Mouse (Mus musculus) megakaryocyte, embryonic 14.5 days (primary cell): ENCODE measurements around the gene Polr1a. TPM values are rescaled to one million over a fixed set of nuclear protein-coding genes. Genes with fewer than 3 reads are reported as not detected.

Source experiments
- H3K27me3 ChIP-seq: replicated peaks from 2 replicates; pipeline ENCODE3; 2012; ENCODE audit warnings: inconsistent platforms
- H3K36me3 ChIP-seq: replicated peaks from 2 replicates; pipeline ENCODE3; 2012; ENCODE audit warnings: low read length, inconsistent platforms, mixed read lengths
- H3K4me1 ChIP-seq: 2 replicates; pipeline ENCODE4 v1.6.1; 2012; ENCODE audit warnings: inconsistent platforms
- H3K4me3 ChIP-seq: replicated peaks from 2 replicates; pipeline ENCODE3; 2012; ENCODE audit warnings: moderate library complexity, mild to moderate bottlenecking, inconsistent platforms
- H3K9me3 ChIP-seq: 2 replicates; pipeline ENCODE4 v1.6.1; 2012; ENCODE audit warnings: inconsistent platforms
- FLI1 ChIP-seq: IDR thresholded peaks from 2 replicates; pipeline ENCODE4 v1.6.1; 2012; ENCODE audit warnings: low read length, inconsistent platforms, mixed read lengths
- GATA1 ChIP-seq: IDR thresholded peaks from 3 replicates; pipeline ENCODE4 v1.6.1; 2012; ENCODE audit warnings: mixed read lengths, low read length, inconsistent platforms, borderline replicate concordance
- polyA plus RNA-seq: library from polyadenylated mRNA; stranded (reverse); fragments of >175 nt; gene quantifications from 2 replicates; pipeline ENCODE4 v1.2.3, GENCODE M21; 2012; ENCODE audit warnings: low replicate concordance; ENCODE audit not compliant: insufficient read depth

The Polr1a gene
- polyA plus RNA-seq = 3.2 and 4.9 TPM in 2 replicates

DNA sequence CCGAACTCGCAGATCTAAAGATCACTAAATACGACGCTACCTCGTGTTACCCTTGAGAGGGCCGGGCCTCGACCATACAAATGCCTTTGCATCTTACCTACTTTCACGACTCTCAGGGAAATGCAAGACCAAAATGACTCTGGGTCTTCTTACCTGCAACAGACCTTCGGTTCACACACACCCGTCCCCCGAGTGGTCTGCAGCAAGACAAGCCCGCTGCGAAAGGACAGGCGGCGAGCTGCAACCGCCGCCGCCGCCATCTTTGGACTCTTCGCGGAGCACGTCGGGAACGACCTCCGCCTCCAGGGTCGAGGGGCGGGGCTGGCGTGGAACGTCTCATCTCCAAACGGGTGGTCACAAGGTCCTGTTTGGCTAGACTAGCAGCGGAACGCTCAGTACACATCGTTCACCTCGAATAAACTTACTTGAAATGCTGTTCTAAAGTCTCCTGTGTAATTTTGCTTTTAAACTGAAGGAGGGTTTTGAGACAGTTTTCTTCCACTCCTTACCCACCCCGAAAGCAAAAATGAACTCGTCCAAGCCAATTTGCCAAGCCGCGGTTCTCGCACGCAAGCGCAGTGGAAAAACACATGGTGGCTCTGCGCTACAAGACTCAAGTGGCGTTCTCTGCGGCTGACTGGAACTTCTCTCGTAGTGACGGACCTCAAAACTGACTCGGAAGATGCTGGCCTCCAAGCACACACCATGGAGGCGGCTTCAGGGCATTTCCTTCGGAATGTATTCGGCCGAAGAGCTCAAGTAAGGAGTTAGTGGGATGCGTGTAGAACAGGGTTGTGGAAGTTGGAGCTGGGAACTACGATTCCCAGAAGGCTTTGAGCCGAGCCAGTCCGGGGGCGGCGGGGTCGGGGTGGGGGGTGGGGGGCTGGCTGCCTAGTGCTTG, at the start of gene Polr1a, which contains the start of gene Ptcd3:
Gene Polr1a (plus strand): TSS at position 573 of the 901 bp plus-strand sequence.
Gene Ptcd3 (minus strand): TSS at position 270 of the 901 bp plus-strand sequence.
- H3K36me3 ChIP-seq = peaks cover 46% of the 10 kb centered on the region
- H3K27me3 ChIP-seq = no peaks in the 10 kb centered on the region
- H3K4me1 ChIP-seq = peaks cover 40% of the 10 kb centered on the region
- H3K4me3 ChIP-seq = peak within 1 kb of the TSS; percentile 97
- no peak for TF ChIP-seq FLI1
- TF ChIP-seq GATA1 = no peak
- H3K9me3 ChIP-seq = no peaks in the 10 kb centered on the region

DNA sequence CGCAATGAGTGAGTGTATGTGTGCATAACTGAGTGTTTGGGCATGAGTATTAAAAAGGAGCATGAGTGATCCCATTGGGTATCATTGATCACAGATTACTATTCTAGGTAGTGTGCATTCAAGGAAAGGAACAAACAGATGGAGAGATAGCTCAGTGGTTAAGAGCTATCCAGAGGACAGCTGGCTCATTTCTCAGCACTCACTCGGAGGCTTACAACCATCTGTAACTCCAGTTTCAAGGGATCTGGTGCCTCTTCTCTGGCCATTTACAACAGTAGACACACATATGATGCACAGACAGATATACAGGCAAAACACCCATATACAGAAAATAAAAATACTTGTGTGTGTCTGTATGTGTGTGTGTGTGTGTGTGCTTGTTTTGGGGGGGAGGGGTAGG, 41.1 kb upstream of the Polr1a start:
- Histone ChIP-seq H3K4me3 (no peak overlapping the region), H3K4me1 (peaks cover 20% of the 10 kb centered on the region), H3K27me3 (no peaks in the 10 kb centered on the region), H3K36me3 (peaks cover 89% of the 10 kb centered on the region), H3K9me3 (no peaks in the 10 kb centered on the region)
- no peak for TF ChIP-seq GATA1
- TF ChIP-seq FLI1 = no peak

DNA sequence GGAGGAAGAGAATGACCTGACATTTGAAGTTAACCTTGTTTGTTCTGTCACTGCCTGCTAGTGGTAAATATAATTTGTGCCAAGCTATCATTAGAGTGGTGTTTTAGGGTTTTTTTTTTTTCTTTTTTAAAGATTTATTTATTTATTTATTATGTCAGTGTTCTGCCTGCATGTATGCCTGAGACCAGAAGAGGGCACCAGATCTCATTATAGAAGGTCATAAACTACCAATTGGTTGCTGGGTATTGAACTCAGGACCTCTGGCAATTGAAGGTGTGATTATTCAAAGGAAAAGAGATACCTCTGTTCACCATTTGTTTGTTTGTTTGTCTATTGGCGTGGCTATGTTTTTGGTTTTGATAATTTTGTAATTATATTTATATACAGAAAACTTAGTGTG, 40.0 kb upstream of the Polr1a start:
- TF ChIP-seq GATA1 (no peak), FLI1 (no peak)
- no peaks in the 10 kb centered on the region for H3K27me3 ChIP-seq
- H3K4me3 ChIP-seq = no peak overlapping the region
- peaks cover 20% of the 10 kb centered on the region for H3K4me1 ChIP-seq
- no peaks in the 10 kb centered on the region for H3K9me3 ChIP-seq
- peaks cover 90% of the 10 kb centered on the region for H3K36me3 ChIP-seq

DNA sequence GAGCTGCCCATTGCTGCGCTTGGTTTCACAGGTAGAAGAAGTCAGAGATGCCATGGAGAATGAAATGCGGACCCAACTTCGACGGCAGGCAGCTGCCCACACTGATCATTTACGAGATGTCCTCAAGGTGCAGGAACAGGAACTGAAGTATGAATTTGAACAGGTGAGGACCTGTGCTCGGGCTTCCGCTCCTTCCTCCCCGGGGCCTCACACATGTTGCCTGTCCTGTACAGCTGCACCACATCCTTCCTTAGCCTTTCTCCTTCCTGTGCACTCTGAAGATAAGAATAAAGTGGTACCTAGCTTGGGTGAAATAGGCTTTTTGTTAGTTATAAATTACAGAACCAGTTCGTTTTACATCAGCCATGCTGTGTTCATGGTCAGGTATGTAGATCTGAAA, 37.5 kb upstream of the Polr1a start:
- Histone ChIP-seq H3K4me3 (no peak overlapping the region), H3K9me3 (no peaks in the 10 kb centered on the region), H3K27me3 (no peaks in the 10 kb centered on the region), H3K36me3 (peaks cover 90% of the 10 kb centered on the region), H3K4me1 (peaks cover 20% of the 10 kb centered on the region)
- no peak for TF ChIP-seq FLI1
- TF ChIP-seq GATA1 = no peak

DNA sequence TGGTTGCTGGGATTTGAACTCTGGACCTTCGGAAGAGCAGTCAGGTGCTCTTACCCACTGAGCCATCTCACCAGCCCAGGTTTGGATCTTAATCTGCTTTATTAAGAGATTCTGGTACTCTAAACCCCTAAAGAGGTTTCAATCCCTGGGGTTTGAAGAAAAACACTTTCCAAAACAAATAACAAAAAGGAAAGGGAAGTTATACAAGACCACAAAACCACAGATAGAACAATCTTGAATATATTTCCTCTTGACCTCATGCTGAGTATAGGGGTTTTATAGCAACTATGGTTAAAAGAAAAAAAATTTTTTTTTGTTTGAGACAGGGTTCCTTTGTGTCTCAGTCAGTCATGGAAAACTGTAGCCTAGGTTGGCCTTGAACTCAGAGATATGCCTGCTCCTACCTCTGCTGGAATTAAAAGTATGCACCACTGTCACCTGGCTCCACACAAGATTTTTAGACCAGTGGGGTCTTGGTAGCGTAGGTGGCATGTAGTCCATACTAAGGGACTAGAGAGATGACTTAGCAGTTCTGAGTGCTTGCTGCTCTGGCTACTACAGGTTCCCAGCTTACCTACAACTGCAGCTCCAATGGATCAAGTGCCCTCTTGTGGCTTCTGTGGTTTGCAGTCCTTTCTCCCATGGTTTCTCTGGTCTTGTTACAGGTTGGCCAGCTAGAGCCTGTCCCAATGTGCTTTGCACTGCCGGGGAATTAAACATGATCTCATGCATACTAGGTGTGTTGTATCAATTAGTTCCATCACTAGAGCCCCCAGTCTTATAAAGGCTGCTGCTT, 30.7 kb upstream of the Polr1a start:
- H3K27me3 ChIP-seq = no peaks in the 10 kb centered on the region
- H3K36me3 ChIP-seq = peaks cover 92% of the 10 kb centered on the region
- H3K9me3 ChIP-seq = no peaks in the 10 kb centered on the region
- TF ChIP-seq FLI1 = no peak
- TF ChIP-seq GATA1 = no peak
- H3K4me1 ChIP-seq = peaks cover 11% of the 10 kb centered on the region
- H3K4me3 ChIP-seq = peak overlapping the region; percentile 13

DNA sequence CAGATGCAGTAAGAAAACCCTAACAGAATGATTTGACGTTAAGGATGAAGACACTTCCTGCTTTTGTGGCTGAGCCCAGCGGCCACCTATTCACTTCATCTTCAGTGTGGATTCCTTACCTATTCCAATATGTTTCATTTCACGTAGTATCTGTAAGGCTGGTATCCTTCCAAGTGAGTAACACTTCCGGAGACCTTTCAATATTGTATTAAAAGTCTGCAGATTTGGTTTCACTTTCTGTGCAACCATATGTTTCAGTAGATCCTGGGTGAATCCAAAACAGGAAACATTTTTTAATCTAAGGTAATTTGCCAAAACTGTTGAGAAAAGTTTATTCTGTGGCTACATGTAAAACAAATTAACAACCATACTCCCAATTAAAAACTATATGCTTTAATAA, 15.6 kb upstream of the Polr1a start:
- TF ChIP-seq GATA1 = no peak
- TF ChIP-seq FLI1 = no peak
- H3K4me3 ChIP-seq = no peak overlapping the region
- H3K36me3 ChIP-seq = peaks cover 100% of the 10 kb centered on the region
- no peaks in the 10 kb centered on the region for H3K27me3 ChIP-seq
- no peaks in the 10 kb centered on the region for H3K9me3 ChIP-seq
- H3K4me1 ChIP-seq = no peaks in the 10 kb centered on the region

DNA sequence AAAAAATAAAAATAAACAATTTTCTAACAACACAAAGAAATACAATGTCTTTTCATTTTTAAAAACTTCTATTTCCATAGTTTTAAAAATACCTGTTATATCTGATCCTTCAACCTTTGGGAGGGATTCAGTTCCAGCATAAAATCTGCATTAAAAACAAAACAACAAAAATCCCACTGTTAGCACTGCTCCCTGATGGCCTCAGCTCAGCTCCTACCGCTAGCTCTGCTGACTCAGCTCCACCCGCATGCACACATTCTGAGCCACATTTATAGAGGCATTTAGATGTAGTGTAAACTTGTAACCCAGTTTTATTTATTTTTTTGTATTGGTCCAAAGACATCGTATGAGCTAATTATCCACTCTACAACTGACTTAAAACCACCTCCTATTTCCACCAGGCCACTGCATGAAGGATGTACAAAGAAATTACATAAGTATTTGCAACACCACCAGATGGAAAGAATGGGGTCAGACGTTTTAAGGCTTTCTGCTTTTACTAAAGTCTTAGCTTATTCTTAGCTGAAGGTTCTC, 1.1 kb upstream of the Polr1a start:
- H3K9me3 ChIP-seq = no peaks in the 10 kb centered on the region
- peaks cover 35% of the 10 kb centered on the region for H3K4me1 ChIP-seq
- H3K36me3 ChIP-seq = peaks cover 50% of the 10 kb centered on the region
- no peaks in the 10 kb centered on the region for H3K27me3 ChIP-seq
- TF ChIP-seq FLI1 (no peak), GATA1 (no peak)
- H3K4me3 ChIP-seq = peak overlapping the region; percentile 97

DNA sequence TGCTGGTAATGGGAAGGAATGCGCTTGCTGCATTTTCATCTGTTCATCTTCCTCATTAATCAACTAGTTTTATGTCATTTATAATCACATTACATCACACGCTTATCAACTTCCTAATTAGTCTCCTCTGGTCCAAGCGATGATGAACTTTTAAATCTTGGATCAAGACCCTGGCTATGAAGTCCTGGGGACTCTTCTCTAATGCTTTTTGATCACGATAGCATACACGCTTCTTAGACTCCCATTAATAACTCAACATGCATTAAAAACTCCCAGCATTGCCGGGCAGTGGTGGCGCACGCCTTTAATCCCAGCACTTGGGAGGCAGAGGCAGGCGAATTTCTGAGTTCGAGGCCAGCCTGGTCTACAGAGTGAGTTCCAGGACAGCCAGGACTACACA, 531 bp downstream of the Polr1a start:
- Histone ChIP-seq H3K4me1 (peaks cover 40% of the 10 kb centered on the region), H3K4me3 (peak overlapping the region; percentile 97), H3K27me3 (no peaks in the 10 kb centered on the region), H3K36me3 (peaks cover 46% of the 10 kb centered on the region), H3K9me3 (no peaks in the 10 kb centered on the region)
- TF ChIP-seq GATA1 (no peak), FLI1 (no peak)

DNA sequence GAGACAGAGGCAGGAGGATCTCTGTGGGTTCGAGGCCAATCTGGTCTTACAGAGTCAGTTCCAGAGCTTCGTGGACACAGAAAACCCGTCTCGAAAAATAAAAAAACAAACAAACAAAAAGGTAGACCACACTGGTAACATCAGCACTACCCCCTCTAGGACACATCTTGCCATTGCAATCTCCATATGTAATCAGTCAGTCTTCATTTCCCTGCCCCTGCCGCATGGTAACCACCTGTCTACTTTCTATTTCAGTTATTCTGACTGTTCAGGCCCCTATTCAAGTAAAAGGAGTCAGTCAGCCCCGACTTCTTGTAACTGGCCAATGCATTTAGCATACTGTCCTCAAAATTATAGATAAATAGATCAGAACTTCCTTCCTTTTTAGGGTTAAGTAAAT, 987 bp downstream of the Polr1a start:
- peak overlapping the region; percentile 97 for H3K4me3 ChIP-seq
- TF ChIP-seq FLI1 (no peak), GATA1 (no peak)
- H3K9me3 ChIP-seq = no peaks in the 10 kb centered on the region
- H3K36me3 ChIP-seq = peaks cover 45% of the 10 kb centered on the region
- H3K4me1 ChIP-seq = peaks cover 40% of the 10 kb centered on the region
- H3K27me3 ChIP-seq = no peaks in the 10 kb centered on the region
